Mouse (Mus musculus): ENCODE measurements around the gene Zfp870. TPM values are rescaled to one million over a fixed set of nuclear protein-coding genes. Genes with fewer than 3 reads are reported as not detected.

The Zfp870 gene
- 6.5 TPM for polyA plus RNA-seq (2021)

DNA sequence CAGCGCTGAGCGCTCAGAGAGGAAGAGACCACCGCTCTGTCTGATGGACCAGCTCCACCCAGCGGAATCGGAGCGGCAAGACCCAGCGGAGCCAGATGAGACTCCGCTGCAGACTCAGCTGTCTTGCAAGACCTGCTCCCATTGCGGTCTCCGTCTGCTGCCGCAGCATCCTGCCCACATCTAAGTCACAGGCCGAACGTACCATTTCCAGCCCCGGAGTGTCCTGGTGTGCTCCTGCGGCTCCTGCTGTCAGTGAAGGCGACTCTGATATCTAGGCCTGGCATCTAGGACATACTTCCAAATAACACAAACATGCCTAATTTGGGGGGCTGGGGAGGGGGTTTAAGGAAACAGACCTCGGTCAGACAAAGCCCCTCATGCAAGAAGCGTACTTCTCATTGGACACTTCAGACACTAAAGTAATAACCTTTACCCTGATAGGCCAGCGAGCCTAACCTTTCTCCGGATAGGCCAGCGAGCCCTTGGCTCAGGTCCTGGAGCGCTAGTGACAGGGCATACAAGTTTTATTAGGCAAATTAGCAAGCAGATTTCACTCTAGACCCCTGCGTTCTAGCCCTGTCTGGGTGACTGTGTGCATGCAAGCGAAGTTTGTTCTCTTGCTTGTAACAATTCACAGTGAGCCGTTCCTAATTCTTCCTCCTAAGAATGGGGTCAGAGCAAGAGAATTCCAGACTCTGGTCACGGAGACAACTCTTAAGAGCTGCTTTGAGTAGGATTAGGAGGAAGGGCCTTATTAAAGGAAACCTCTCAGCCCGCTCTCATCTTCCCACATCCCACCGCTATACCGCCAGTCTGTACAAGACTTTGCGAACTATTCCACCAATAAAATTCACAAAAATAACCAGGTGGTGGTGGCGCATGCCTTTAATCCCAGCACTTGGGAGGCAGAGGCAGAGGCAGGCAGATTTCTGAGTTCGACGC lies at the start of gene Zfp870:
TSS of gene Zfp870 (minus strand) at position 404 of the 942 bp plus-strand sequence.
- ATAC-seq (peak; percentile 93), DNase-seq (ENCODE audit: low read depth, low spot score) (peak; percentile 80)
- TF ChIP-seq CTCF (IDR thresholded peaks at IDR 0.05): peak; percentile 26
- in situ Hi-C loops (cut with MboI; ENCODE audit: low pct_unique_long_range_greater_than_20kb): no loop called here
- CTCF ChIA-PET: interaction anchor here (0.9 kb wide), 1 partner anchor 12 kb away, joined by 3 read pairs; no protein-coding TSS in a partner anchor
- H3K27me3 ChIP-seq: peaks cover 8% of the 10 kb centered on the region
- POLR2A ChIA-PET: interaction anchor here (0.5 to 1.3 kb wide), 3 partner anchors 13 to 109 kb away, joined by 3 read pairs; no protein-coding TSS in a partner anchor

DNA sequence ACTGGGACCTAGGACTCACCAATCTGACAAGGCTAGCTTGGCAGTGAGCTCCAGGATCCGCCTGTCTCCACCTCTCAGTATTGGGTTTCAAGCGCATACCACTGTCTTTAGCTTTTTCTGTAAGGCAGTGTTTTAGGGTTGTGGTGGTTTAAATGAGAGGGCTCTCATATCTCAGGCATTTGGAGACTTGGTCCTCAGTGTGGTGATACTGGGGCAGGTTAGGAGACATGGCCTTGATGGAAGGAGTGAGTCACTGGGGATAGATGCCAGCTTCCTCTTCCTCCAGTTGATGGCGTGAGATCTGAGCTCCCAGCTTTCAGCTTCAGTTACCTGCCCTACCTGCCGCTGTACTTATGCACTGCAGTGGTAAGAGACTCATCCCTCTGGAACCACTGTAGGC lies 48.4 kb upstream of the Zfp870 start:
- ChIA-PET CTCF (no interaction called here), POLR2A (no interaction called here)
- DNase-seq (ENCODE audit: low read depth, low spot score) (no peak), ATAC-seq (no peak)
- no peaks in the 10 kb centered on the region for H3K27me3 ChIP-seq
- in situ Hi-C loops (cut with MboI; ENCODE audit: low pct_unique_long_range_greater_than_20kb): no loop called here
- TF ChIP-seq CTCF (IDR thresholded peaks at IDR 0.05): no peak

DNA sequence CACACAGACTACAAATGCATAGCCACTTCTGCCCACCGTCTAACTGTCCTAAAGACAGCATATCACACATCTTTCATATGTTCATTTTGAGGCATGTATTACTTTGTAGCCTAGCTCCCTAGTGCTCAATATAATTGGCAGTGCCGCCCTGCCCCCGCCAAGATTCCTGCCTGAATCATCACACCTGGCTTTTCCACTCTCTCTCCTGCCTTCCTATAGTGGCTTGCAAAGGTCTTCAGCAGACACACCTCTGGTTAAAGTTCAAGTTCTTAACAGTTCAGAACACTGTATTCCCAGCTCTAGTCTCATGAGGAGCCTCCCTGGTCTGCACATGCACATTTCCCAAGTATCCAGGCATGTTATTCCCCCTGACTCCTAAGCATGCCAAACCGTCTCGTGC lies 36.4 kb upstream of the Zfp870 start:
- ChIA-PET POLR2A (interaction anchor here (0.5 to 0.7 kb wide), 2 partner anchors 53 to 1557 kb away, joined by 3 read pairs; no protein-coding TSS in a partner anchor), CTCF (interaction anchor here (0.8 to 1.4 kb wide), 2 partner anchors 10 to 15 kb away, joined by 3 read pairs; no protein-coding TSS in a partner anchor)
- no peak for TF ChIP-seq CTCF (IDR thresholded peaks at IDR 0.05)
- ATAC-seq (no peak), DNase-seq (ENCODE audit: low read depth, low spot score) (no peak)
- in situ Hi-C loops (cut with MboI; ENCODE audit: low pct_unique_long_range_greater_than_20kb): no loop called here
- H3K27me3 ChIP-seq: no peaks in the 10 kb centered on the region

DNA sequence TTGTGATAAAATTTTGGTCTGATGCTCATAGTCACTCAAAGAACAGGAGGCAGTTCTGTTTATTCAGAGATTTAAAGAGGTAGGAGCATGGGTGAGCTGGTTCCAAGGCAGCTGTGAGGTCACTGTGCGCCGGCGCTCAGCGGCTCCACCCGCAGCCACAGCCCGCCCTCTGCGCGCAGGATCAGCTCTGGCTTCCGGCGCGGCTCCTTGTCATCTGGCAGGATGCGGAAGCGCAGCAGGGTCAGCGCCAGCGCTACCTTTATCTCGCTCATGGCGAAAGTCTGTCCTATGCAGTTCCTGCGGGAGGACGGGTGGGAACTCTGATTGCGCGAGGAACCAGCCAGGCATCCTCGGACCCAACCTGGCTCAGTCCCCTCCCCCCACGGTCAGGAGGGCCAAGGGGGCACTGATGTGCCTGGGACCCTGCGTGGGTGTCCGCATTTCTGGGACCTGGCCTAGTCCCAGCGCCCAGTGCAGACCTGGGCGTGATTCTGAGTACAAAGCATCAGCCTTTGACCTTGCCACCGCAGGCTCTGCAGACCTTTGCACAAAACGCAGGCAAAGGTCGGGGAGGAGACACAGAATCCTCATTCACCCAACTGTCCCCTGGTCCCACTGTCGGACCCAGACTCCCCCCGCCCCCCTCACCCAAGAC lies 33.3 kb upstream of the Zfp870 start:
- TF ChIP-seq CTCF (IDR thresholded peaks at IDR 0.05): no peak
- ATAC-seq: no peak
- CTCF ChIA-PET: no interaction called here
- H3K27me3 ChIP-seq: no peaks in the 10 kb centered on the region
- POLR2A ChIA-PET: no interaction called here
- no peak for DNase-seq (ENCODE audit: low read depth, low spot score)
- in situ Hi-C loops (cut with MboI; ENCODE audit: low pct_unique_long_range_greater_than_20kb): no loop called here

DNA sequence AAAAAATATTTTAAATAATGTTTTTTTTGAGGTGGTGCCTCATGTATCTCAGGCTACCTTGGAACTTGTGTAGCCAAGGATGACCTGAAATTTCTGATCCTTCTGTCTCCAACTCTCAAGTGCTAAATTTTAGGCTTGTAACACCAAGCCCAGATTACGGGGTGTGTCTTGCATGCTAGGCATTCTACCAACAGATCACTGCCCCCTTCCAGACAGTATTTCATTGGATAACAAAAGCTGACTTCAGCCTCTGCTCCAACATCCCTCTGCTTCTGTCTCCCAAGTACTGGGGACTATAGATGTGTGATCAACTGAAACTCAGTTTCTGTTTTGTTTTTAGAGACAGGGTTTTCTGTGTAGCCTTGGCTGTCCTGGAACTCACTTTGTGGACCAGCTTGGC lies 32.2 kb upstream of the Zfp870 start:
- DNase-seq (ENCODE audit: low read depth, low spot score) (no peak), ATAC-seq (no peak)
- POLR2A ChIA-PET: no interaction called here
- H3K27me3 ChIP-seq: no peaks in the 10 kb centered on the region
- CTCF ChIA-PET: interaction anchor here (1.0 kb wide), 1 partner anchor 18 kb away, joined by 3 read pairs; no protein-coding TSS in a partner anchor
- in situ Hi-C loops (cut with MboI; ENCODE audit: low pct_unique_long_range_greater_than_20kb): no loop called here
- TF ChIP-seq CTCF (IDR thresholded peaks at IDR 0.05): no peak

DNA sequence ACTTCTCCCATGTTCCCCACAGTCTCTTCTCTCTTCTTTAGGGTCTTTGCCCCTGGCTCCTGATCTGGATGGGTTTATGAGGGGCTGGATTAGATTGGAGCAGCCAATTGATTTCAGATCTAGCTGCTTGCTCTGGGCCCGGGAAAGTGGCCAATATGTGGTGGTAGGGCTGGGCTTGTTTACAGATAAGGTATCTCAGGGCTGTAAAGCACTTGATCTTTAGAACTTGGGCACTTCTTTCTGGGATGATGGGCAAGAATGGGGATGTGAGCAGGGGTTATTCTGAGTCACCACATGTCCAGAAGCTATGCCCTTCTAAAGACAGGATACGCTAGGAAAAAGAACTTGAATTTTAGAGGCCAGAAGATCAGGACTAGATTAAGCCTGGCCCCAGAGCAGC lies 27.7 kb upstream of the Zfp870 start:
- peaks cover 13% of the 10 kb centered on the region for H3K27me3 ChIP-seq
- ATAC-seq: no peak
- POLR2A ChIA-PET: no interaction called here
- TF ChIP-seq CTCF (IDR thresholded peaks at IDR 0.05): no peak
- CTCF ChIA-PET: interaction anchor here (1.8 kb wide), 1 partner anchor 14 kb away, joined by 4 read pairs; no protein-coding TSS in a partner anchor
- in situ Hi-C loops (cut with MboI; ENCODE audit: low pct_unique_long_range_greater_than_20kb): no loop called here
- no peak for DNase-seq (ENCODE audit: low read depth, low spot score)

DNA sequence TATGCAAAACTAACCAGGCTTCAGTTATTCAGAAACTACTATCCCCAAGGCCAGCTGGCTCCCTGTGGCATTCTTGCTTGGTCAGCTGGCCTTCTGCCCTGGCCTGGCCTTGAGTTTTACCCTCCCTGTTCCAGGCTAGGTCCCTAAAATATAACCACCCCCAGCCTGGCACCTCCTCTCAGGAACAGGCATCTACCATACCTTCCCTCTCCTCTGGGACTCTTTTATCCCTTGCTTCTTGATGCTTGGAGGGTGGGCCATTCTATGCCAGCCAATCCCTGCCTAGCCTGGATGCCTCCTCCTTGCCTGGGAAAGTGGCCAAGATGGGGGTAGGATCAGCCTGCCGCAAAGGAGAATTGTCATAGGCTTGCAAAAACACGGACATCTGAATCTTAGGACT lies 25.7 kb upstream of the Zfp870 start, which contains the start of gene Cyp4f14:
TSS of gene Cyp4f14 (minus strand) at position 212 of the 400 bp plus-strand sequence.
- TF ChIP-seq CTCF (IDR thresholded peaks at IDR 0.05): no peak
- H3K27me3 ChIP-seq: peaks cover 24% of the 10 kb centered on the region
- POLR2A ChIA-PET: no interaction called here
- ATAC-seq: peak; percentile 18
- no peak for DNase-seq (ENCODE audit: low read depth, low spot score)
- in situ Hi-C loops (cut with MboI; ENCODE audit: low pct_unique_long_range_greater_than_20kb): no loop called here
- CTCF ChIA-PET: interaction anchor here (0.8 kb wide), 1 partner anchor 9 kb away, joined by 3 read pairs; no protein-coding TSS in a partner anchor

DNA sequence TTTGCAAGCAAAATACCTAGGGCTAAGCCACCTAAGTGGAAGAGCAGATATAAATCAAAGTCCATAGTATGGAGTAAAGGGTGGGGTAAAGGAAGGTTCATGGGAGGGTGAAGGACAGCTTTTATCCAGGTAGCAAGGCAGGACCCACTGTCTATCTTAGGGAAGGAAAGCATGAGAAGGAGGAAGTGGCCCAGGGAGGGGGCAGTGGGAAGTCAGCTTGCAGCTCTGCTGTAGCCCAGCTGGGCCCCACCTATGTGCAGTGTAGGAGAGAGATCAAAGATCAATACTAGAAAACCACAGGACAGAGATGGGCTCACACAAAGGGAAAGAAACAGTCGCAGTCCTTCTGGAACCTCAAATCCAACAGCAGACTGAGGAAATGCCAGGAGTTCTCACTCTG lies 24.6 kb upstream of the Zfp870 start:
- in situ Hi-C loops (cut with MboI; ENCODE audit: low pct_unique_long_range_greater_than_20kb): no loop called here
- CTCF ChIA-PET: no interaction called here
- no peak for TF ChIP-seq CTCF (IDR thresholded peaks at IDR 0.05)

DNA sequence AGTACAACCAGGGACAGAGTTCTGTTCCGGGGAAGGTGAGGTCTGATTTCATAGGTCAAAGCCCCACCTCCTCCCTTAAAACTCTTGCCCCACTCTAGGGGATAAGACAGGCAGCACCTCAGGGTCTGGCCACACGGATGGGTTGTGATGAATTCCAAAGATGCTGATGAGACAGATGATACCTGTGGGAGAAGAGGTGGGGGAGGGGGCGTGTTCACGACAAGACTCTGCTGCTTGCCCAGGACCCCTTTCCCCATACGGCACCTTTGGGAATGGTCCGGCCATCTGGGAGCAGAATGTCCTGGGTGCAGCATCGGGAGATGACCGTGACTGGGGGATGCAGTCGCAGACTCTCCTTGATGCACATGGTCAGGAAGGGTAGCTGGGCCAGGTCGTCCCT lies 14.7 kb upstream of the Zfp870 start:
- no peak for TF ChIP-seq CTCF (IDR thresholded peaks at IDR 0.05)
- DNase-seq (ENCODE audit: low read depth, low spot score) (no peak), ATAC-seq (no peak)
- in situ Hi-C loops (cut with MboI; ENCODE audit: low pct_unique_long_range_greater_than_20kb): no loop called here
- ChIA-PET CTCF (no interaction called here), POLR2A (no interaction called here)
- H3K27me3 ChIP-seq: peaks cover 24% of the 10 kb centered on the region

More for the DNA sequence above, 24.6 kb upstream of the Zfp870 start:
- POLR2A ChIA-PET: no interaction called here
- DNase-seq (ENCODE audit: low read depth, low spot score): no peak
- ATAC-seq: no peak
- H3K27me3 ChIP-seq: peaks cover 32% of the 10 kb centered on the region

DNA sequence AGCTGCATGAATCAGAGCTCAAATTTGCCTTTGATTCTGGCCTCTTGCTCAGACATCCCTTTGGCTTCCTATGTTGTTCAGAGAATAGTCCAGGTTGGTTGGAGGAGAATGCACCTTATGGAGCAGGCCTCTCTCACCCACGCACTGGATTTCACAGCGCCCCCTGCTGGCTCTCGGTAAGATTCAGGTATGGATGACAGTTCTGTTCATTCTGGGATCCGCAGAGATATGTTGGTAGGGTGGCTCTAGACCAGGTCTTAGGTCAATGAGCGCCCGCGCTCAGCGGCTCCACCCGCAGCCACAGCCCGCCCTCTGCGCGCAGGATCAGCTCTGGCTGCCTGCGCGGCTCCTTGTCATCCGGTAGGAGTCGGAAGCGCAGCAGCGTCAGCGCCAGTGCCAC lies 13.8 kb upstream of the Zfp870 start:
- ATAC-seq: no peak

More for the DNA sequence above, 13.8 kb upstream of the Zfp870 start:
- H3K27me3 ChIP-seq: peaks cover 24% of the 10 kb centered on the region
- ChIA-PET CTCF (interaction anchor here (0.8 to 1.2 kb wide), 2 partner anchors 14 to 86 kb away, joined by 4 read pairs; no protein-coding TSS in a partner anchor), POLR2A (interaction anchor here (1.0 kb wide), 1 partner anchor 14 kb away, joined by 3 read pairs; no protein-coding TSS in a partner anchor)
- TF ChIP-seq CTCF (IDR thresholded peaks at IDR 0.05): peak; percentile 68
- DNase-seq (ENCODE audit: low read depth, low spot score): no peak
- in situ Hi-C loops (cut with MboI; ENCODE audit: low pct_unique_long_range_greater_than_20kb): no loop called here
